Mouse (Mus musculus) ES-E14 (cell line): Measurements from ENCODE around the gene Ank2.
A peak's percentile ranks its signal among the peaks of the same experiment; 100 is the strongest.

ENCODE experiments used
- CHD2 ChIP-seq: IDR thresholded peaks from 2 replicates; pipeline ENCODE4 v1.6.1; 2014; ENCODE audit warnings: mild to moderate bottlenecking, low read depth, low read length, inconsistent platforms
- MAFK ChIP-seq: IDR thresholded peaks from 2 replicates; pipeline ENCODE4 v1.6.1; 2014; ENCODE audit warnings: mild to moderate bottlenecking, low read depth, low read length, inconsistent platforms; ENCODE audit not compliant: insufficient read depth
- ZC3H11A ChIP-seq: IDR thresholded peaks from 2 replicates; pipeline ENCODE4 v1.6.1; 2012; ENCODE audit warnings: low read depth, mild to moderate bottlenecking, inconsistent platforms, low read length, borderline replicate concordance

DNA sequence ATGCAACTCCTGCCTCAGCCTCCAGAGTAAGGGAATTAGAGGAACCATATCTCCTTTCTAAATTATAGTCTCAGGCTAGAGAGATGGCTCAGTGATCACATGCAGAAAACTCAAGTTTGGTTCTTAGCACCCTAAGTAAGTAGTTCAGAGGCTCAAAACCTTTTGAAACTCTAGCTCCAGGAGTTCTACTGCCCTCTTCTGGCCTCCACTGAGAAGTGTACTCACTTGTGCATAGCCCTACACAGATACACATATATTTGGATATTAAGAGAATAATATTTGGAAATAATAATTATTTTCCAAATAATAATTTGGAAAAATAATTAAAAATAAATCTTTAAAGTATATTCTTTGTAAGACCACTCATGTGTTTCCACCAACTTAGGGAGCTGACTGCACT lies 218.8 kb downstream of the Ank2 start:
- TF ChIP-seq ZC3H11A (0 out of 2 replicates have a peak, but pooled peaks have one; percentile 25), MAFK (no peak), CHD2 (no peak)
